Mouse (Mus musculus): ENCODE data around the gene Erbb2.
"Not testable (repeated sequence)": the region's sequence is repeated elsewhere in the genome, so short reads cannot be mapped to it uniquely, and the experiment has no call there.

Erbb2 gene

DNA sequence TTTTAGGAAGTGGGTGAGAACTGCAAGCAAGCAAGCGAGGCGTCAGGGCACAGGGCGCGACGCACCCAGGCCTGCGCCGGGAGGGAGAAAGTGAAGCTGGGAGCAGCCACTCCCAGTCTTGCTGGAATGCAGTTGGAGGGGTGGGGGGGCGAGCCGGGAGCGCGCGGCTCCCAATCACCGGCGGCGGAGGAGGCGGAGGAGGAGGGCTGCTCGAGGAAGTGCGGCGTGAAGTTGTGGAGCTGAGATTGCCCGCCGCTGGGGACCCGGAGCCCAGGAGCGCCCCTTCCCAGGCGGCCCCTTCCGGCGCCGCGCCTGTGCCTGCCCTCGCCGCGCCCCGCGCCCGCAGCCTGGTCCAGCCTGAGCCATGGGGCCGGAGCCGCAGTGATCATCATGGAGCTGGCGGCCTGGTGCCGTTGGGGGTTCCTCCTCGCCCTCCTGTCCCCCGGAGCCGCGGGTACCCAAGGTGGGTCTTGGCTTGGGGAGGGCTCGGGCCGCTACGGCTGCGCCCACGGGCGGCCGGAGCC is at the start of gene Erbb2:
TSS of gene Erbb2 (plus strand) at position 198 of the 524 bp plus-strand sequence.
- peak; percentile 43 for DNase-seq

DNA sequence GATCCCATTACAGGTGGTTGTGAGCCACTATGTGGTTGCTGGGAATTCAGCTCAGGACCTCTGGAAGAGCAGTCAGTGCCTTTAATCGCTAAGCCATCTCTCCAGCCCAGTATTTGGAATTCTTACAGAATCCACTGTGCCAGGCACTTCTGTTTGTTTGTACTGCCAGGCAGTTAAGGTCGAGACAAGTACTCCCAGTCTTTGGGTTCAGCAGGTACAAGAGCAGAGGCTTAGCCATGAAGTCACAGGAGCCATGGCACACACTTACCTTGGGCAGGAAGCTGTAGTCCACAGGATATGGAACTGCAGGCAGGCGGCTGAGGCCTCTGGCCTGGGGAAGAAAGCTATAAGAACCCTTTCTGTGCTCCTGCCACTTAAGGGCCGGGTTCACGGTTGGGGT is 48.5 kb upstream of the Erbb2 start:
- no peak for DNase-seq

DNA sequence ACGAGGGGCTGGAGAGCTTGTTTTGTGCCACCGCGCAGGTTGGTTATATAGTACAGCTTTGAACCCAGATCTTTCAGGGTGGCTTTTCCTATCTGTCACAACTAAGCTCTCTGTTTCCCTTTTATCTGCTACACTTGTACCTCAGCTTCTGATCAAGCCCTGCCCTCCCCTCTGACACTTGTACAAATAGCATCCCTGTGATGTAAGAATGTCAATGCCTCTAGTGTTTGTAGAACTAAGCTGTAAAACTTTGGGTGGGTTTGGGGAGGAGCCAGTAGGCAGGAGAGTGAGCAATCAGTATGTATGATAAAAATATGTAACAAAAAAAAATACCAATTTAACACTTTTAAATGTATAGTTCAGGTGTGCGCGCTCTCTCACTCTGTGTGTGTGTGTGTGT is 47.9 kb upstream of the Erbb2 start:
- no peak for DNase-seq

DNA sequence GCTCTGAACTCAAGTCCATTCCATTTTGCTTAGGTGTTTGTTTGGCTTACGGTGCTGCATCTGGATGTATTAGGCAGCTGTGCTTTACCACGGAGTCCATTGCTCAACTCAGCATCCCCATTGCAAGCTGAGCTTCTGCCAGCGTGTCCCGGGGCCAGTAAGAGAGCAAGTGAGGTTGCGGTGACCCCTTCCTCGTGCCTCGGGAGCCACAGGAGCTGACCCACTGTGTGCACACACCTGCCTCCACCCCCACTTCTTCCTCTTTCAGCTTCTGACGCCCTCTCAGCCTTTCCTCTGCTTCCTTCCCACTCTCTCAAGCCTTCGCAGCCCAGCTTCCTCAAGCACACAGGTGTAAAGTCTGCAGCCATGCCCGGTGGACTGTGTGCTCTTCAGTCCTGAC is 46.0 kb upstream of the Erbb2 start:
- no peak for DNase-seq

DNA sequence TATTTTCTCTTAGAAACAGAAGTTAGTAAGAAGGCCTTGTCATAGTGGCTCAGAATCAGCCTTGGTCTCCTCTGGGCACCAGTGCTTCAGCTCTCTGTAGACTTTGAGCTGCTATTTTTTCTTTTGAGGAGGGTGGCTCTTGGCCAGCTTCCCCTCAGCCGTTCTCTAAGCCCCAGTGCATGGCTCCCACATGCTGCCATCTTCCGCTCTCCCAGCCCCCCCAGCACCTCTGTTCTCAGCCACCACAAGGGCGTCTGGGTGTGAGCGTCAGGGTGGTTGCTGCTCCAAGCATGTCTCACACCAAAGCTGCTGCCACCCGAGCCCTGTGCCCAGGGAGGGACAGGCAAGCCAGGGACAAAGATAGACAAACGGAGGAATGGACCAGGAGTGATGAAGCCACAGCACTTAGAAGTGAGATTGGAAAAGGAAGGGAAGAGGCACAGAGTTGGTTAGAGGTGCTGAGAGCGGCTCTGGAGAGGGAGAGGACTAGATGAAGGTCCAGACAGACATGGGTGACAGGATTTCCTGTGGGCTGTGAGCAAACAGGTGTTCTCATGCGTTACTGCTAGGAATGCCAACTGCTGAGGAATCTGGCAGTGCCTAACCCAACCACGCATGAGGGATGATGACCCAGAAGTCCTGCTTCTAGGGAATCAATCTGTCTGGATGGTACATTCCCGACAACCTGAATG is 45.0 kb upstream of the Erbb2 start:
- DNase-seq, result no peak

DNA sequence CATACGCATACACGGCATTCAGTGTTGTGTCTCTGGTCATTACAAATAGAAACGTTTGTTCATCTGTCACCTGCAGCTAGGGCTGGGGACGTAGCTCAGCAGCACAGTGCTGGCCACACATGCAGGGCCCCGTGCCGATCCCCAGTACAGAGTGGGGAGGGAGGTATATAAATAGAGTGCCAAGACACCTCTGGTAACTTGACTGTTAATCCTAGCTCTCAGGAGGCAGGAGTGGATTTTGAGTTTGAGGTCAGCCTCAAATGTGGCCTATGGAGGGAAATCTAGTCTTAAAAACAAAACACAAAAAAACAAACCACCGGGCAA is 44.4 kb upstream of the Erbb2 start:
- DNase-seq, result no peak

DNA sequence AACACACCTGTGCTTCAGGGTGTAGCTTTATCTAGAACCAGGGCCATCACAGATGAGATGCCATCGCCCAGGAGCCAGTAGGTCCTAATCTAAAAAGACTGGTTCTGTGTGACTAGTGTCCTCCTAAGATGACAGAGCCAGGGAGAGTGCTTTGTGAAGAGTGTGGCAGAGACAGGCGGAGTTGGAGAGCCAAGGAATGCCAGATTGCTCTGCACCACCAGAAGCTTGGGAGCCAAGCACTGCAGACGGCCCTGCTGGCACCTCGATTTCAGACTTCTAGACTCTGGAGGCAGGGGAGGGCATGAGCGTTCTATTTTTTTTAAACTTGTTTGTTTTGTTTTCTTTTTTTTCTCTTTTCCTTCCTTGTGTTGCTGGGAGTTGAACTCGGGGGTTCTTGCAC is 42.9 kb upstream of the Erbb2 start:
- no peak for DNase-seq

DNA sequence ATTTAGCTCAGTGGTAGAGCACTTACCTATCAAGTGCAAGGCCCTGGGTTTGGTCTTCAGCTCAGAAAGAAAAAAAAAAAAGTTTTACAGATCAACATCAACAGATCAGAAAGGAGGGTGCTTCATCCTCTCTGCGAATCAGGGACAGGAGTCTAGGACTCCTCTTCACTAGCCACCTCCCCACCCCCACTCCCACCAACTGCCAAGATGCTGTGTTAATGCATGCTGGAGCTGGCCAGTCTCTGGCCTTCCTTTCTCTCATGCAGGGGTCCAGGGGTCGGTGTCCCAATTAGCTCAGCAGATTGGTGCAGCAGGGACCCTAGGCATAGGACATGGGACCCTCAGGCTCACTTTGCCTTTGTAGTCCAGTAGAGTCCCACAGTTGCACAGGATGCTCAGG is 41.7 kb upstream of the Erbb2 start:
- DNase-seq, result no peak

DNA sequence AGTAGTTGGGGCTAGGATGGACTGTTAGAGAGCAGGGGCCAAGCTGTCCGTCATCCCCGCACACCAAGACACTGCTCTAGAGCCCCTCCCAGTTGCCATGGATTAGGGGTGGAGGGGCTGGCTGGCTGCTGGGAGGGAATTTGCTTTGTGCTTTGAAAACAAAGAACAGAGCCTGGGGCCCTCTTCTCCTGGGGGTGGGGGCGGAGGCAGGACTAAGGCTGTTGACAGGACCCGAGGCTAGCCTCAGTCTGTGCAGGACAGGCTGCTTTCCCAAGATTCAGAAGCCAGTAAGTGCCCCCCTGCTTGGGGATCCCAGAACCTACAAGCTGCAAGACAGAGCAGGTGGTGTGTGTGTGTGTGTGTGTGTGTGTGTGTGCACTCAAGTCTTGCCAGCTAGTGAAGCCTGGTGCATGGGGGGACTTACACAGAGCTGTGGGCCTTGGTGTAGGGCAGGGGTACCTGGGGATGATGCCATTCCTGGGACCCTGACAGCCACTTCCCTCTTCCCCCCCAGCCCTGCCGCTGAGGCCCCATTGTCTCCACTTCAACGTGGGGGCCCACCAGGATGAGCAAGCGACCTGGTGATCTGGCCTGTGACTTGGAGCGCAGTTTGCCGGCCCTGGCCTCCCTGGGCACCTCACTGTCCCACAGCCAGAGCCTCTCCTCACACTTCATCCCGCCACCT is 40.6 kb upstream of the Erbb2 start:
- peak; percentile 48 for DNase-seq

DNA sequence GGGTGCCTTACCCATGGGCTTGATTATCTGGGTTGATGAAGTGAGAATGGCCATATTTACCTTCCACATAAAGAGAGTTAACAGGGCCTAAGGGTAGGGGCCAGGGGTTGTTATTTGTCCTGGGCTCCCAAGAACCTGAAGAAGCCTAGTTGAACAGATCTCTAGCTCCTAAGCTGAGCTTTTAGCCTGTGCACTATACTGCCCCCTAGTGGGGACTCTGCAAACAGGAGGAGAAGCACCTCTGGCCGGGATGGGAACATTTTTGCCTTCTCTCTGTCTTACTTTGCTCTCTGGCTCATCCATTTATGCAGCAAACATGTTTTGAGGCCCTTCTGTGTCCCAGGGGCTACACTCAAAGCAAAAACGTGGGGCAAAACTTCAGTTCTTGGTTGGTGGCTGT is 39.9 kb upstream of the Erbb2 start:
- peak; percentile 65 for DNase-seq

DNA sequence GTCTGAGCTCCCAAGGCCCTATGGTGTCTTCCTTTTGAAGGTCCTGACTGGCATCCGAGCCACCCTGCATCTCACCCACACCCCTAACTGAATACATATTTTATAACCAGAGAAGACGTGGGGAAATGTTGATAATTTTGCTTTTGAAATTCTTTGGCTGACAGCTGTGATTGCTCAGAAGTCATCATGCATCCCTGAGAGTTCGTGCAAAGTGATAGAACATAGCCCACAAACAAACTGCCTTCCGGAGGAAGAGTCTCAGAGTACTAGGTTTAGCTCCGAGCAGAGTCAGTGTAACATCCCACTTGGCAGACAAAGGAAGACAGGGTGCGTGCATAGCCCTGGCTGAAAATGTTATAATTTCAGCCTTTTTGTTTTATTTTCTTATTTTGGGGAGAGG is 39.0 kb upstream of the Erbb2 start:
- no peak for DNase-seq

DNA sequence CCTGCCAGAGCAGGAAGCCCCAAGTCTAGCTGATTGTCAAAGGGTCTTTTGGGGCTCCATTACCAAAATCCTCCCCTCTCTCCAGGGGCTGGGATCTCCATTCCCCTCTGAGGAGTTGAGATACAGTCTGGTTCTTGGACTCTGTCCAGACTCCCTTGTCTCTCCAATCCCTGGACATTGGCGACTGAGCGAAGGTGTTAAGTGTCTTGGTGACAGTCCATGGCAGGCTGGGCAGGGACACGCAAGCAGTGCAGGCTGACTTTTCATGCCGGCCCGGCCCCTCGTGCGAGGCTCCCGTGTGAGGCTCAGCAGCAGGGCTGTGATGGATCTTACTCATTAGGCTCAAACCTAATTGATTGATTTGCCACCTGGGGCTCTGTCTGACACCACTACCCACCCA is 38.0 kb upstream of the Erbb2 start:
- no peak for DNase-seq

DNA sequence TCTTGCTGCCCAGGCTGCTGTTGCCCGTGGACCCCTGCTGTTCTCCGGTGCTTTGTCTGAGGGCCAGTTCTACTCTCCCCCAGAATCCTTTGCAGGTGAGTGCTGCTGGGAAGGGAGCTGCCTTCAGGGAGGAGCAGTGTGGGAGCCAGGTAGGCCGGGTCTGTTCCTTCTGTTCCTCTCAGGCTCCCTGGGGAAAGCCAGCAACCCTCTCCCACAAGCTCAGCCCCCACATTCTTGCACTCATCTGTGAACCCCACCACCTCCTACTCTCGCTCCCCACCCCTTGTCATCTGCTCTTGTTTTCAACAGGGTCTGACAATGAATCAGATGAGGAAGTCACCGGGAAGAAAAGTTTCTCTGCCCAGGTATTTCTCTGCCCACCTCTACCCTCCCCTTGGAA is 35.5 kb upstream of the Erbb2 start:
- DNase-seq, result no peak

DNA sequence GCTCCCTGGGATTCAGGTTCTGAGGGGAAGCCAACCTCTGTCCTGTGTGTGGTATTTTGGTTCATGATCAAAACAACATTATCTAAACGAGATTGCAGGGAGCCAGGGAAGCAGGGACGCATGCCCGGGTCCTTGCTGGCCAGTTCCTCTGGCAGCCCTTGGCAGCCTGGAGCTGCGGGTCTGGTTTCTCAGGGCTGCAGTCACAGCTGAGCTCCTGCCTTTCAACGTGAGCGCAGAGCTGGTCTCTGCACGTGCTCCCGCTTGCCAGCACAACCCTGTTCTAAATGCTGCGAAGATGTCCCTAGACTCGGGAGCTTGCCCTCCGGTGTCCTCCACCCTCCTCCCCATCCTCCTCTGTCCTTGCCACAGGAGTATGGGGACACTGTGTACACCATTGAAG is 34.5 kb upstream of the Erbb2 start:
- no peak for DNase-seq

DNA sequence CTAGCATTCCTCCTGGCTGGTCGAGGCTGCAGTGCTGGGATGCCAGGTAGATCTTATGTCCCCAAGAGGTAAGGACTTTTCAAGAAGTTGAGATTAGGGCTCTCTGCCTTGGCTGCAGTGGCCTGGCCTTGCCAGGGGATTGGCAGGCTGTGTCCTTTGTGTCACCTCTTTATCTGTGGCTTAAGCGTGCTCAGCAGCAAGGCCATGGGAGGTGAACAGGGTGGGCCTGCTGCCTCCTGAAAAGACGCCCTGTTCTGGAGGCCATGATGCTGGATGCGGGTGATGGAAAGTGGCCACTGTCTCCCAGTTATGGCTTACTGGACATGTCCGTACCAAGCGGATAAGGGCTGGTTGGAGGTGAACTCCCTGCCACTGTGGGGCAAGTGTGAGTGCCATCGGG is 32.9 kb upstream of the Erbb2 start:
- no peak for DNase-seq

DNA sequence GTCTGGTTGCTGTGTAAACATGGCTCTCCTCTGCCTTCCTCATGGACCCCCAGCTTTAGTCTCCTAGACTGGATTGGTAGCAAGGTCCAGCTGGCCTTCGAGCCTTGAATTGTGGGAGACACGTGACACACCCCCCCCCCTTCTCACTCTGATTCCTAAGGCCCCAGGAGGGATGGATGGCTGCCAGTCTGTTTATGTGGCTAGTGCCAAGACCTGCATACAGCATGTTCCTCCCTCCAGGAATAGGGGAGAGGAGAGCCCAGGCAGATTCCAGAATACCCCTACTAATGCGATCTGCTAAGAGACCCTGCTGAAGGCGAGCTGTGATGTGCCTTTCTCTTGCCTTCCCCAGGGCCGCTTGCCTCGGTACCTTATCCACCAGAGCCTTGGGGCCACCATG is 32.2 kb upstream of the Erbb2 start:
- DNase-seq, result no peak

DNA sequence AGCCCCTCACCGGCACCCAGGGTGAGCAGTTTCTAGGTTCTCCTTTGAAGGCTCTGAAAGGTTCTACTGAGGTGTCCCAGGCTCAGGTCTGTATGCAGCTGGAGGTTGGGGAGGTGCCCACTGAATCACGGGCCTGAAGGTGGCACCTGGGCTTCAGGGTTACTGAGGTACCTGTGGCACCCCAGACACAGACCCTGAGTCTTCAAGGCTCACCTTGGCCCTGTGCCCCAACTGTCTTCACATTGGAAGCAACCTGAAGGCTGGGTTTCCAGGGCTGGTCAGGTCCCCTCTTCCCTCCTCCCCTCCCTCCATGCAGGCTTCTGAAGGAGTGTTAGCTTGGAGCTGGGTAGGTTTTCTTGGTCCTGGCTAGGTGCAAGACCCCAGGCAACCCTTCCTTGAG is 30.6 kb upstream of the Erbb2 start:
- no peak for DNase-seq

DNA sequence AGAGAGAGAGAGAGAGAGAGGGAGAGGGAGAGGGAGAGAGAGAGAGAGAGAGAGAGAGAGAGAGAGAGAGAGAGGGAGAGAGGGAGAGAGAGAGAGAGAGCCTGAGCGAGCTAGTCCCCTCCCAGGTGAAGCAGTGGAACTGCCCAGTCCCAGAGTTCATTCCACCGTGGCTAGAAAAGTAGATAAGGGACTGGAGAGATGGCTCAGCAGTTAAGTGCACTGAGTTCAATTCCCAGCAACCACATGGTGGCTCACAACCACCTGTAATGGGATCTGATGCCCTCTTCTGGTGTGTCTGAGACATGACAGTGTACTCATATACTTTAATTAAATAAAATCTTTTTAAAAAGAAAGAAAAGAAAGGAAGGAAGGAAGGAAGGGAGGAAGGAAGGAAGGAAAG is 29.9 kb upstream of the Erbb2 start:
- DNase-seq, result not testable (repeated sequence)

DNA sequence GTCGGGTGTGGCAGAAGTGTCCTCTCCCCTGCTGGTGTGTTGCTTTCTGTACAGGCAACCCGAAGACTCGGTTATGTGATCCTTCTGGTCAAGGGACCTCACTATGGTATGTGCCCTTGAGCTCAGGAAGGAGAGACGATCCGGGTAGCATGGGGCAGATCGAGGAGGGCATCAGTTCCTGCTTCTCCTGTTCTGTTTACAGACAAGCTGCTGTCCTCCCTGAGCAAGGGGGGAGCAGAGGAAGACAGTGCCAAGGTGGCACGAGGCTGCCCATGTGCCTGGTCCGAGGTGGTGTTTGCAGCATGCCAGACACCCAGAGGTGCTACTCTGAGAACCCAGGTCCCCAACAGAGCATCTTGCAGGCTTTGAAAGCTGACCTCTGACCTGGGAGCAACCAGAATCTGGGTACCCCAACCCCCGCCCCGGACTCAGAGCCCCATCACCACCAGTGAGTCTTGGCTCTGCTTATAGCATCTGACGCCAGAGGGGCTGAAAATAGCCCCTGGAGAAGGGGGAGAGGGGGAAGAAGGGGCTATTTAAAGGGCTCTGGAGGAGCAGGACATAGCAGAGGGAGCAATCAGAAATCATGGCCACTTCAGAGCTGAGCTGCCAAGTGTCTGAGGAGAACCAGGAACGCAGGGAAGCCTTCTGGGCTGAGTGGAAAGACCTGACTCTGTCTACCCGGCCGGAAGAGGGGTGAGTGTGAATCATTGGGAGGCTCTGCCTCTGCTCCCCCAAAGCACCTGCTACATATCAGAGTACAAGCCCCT is 28.8 kb upstream of the Erbb2 start, which contains the start of gene Tcap:
TSS of gene Tcap (plus strand) at position 551 of the 770 bp plus-strand sequence.
- no peak for DNase-seq

DNA sequence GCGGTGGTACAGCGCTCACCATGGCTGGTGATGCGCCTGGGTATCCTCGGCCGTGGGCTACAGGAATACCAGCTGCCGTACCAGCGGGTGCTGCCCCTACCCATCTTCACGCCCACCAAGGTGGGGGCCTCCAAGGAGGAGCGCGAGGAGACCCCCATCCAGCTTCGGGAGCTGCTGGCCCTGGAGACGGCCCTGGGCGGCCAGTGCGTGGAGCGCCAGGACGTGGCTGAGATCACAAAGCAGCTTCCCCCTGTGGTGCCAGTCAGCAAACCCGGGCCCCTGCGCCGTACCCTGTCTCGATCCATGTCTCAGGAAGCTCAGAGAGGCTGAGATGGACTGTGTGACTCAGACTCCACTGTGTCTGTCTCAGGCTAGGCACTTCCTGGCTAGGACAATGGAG is 28.1 kb upstream of the Erbb2 start:
- DNase-seq, result no peak

DNA sequence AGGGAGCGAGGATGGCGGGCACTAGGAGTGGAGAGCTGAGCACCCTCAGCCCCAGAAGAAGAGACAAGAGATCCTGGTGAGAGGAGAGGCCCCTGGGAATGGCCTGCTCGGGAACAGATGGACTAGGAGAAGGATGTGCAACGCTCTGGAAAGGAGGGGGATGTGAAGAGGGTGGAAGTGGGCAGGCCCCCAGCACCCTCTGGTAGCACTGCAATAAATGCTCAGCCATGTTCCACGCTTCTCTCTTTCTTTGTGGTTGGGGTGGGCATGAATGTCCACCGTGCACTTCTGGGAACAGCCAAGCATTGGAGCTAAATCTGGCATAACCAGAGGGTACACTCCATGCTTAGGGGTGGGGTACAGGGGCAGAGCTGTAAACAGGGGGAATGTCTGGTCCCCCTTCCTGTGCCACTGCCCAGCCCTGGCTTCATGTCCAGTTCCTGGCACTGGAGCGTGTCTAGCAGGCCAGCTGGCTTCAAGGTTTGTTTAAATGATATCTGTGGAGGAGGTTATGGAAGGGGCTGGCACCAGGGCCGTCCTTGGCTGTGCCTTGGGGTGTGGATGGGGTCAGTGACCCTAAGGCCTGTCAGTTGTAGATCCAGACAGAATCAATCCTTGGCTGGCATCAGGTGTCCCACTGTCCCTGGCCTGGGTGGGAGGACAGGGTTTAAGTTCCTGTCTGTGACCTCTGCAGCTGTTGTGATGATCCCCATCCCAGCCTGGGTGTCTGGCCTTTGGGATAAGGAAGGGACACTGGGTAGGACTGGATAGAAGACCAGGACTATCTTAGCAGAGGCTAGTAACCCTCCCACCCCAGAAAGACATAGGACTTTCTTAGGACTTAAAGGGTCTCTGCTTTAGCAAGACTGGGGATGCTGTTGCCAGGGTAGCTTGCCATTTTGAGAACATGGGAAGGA is 27.3 kb upstream of the Erbb2 start:
- DNase-seq, result no peak

DNA sequence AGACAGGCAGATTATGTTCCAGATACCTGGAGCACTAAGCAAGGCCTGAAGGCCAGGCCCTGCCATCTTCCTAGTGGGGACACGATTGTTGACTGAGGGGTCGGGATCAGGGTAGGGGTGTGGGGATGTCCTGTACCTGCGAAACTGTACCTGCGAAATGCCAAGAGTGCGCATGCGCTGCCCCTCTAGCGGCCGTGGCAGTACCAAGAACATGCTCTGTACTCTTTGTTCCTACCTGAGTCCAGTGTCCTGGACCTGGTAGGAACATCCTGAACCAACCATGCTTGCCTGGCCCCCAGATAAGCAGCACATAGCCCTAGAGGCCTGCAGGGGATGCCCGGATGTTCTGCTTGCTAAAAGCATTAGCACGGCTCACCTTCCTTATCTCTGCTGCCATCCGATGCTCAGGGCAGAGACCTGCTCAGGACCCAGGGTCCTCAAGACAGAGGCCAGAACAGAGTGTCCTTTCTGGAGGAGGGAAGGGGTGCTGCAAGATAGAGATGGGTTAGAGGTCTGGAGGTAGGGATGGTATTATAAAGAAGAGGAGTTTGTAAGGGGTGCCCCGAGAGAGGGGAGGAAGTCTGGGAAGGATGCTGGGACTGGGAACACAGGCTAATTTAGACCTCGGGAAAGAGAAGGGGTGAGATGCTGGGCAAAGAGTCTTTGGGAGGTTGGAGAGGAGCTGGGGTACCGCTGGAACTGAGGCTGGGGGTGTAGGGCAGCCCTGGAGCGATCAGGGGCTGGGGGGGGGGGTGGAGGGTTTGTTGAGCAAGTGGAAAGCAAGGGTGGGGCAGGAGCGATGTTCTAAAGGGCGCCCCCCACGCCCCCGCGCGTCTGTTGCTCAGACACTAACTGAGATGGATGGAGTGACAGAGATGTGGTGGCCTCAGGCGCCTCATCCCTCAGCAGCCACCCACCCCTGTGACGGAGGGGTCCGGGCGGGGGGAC is 26.4 kb upstream of the Erbb2 start, which contains the start of gene Pnmt:
TSS of gene Pnmt (plus strand) at position 813 of the 948 bp plus-strand sequence.
- DNase-seq, result no peak

Data from right cerebral cortex, postnatal 4 days (tissue).